Mouse (Mus musculus): ENCODE measurements around the gene Gm10401.
"Not testable (repeated sequence)": the region's sequence is repeated elsewhere in the genome, so short reads cannot be mapped to it uniquely, and the experiment has no call there.

Gene Gm10401

GRCm38 (mm10) chr5:115117467-115117866 lies 19.4 kb upstream of the Gm10401 start:
- DNase-seq: no peak

- no peak for DNase-seq
Observed at GRCm38 (mm10) chr5:115116426-115116825, 18.3 kb upstream of the Gm10401 start.

- no peak for DNase-seq
Observed at GRCm38 (mm10) chr5:115114501-115114900, 16.4 kb upstream of the Gm10401 start.

GRCm38 (mm10) chr5:115113244-115113643 lies 15.1 kb upstream of the Gm10401 start:
- DNase-seq: no peak

- DNase-seq: no peak
Observed at GRCm38 (mm10) chr5:115111156-115111555, 13.1 kb upstream of the Gm10401 start.

GRCm38 (mm10) chr5:115103253-115103652 lies 5.2 kb upstream of the Gm10401 start:
- not testable (repeated sequence) for DNase-seq

GRCm38 (mm10) chr5:115102231-115102630 lies 4.1 kb upstream of the Gm10401 start:
- no peak for DNase-seq

GRCm38 (mm10) chr5:115100473-115100872 lies 2.4 kb upstream of the Gm10401 start:
- no peak for DNase-seq

GRCm38 (mm10) chr5:115099991-115100390 lies 1.9 kb upstream of the Gm10401 start:
- no peak for DNase-seq

GRCm38 (mm10) chr5:115099530-115099929 lies 1.4 kb upstream of the Gm10401 start:
- no peak for DNase-seq

GRCm38 (mm10) chr5:115091776-115092175 lies 6.3 kb downstream of the Gm10401 start:
- no peak for DNase-seq

- no peak for DNase-seq
Observed at GRCm38 (mm10) chr5:115091015-115091414, 7.1 kb downstream of the Gm10401 start.

- DNase-seq: no peak
Observed at GRCm38 (mm10) chr5:115089592-115090268, 8.4 kb downstream of the Gm10401 start.

- no peak for DNase-seq
Observed at GRCm38 (mm10) chr5:115085675-115086074, 12.4 kb downstream of the Gm10401 start.

- DNase-seq: no peak
Observed at GRCm38 (mm10) chr5:115083492-115083891, 14.6 kb downstream of the Gm10401 start.

GRCm38 (mm10) chr5:115081636-115082035 lies 16.5 kb downstream of the Gm10401 start:
- no peak for DNase-seq

GRCm38 (mm10) chr5:115076144-115076901 lies 21.8 kb downstream of the Gm10401 start:
- DNase-seq: peak; percentile 40

GRCm38 (mm10) chr5:115074749-115075148 lies 23.3 kb downstream of the Gm10401 start:
- DNase-seq: no peak

GRCm38 (mm10) chr5:115073306-115073705 lies 24.8 kb downstream of the Gm10401 start:
- DNase-seq: not testable (repeated sequence)

- DNase-seq: no peak
Observed at GRCm38 (mm10) chr5:115072143-115072542, 26.0 kb downstream of the Gm10401 start.

- DNase-seq: no peak
Observed at GRCm38 (mm10) chr5:115071096-115071901, 26.8 kb downstream of the Gm10401 start.

- DNase-seq: no peak
Observed at GRCm38 (mm10) chr5:115070457-115070856, 27.6 kb downstream of the Gm10401 start.

GRCm38 (mm10) chr5:115069611-115070010 lies 28.5 kb downstream of the Gm10401 start:
- no peak for DNase-seq

All from cerebellum, adult 11 months (tissue).